Mouse (Mus musculus) bone marrow, adult 2 months (tissue): ENCODE results near the gene Ier2.
A peak's percentile ranks its signal among the peaks of the same experiment; 100 is the strongest.

Experiments
- CTCF ChIP-seq: fragments of 200-500 bp; IDR thresholded peaks from 2 replicates; pipeline ENCODE4 v1.5.1; 2011; ENCODE audit warnings: low read length, control low read depth; ENCODE audit not compliant: control insufficient read depth, insufficient read depth
- POLR2A ChIP-seq: fragments of 200-500 bp; IDR thresholded peaks from 2 replicates; pipeline ENCODE4 v1.6.1; 2011; ENCODE audit warnings: low read depth, mild to moderate bottlenecking, control low read depth, low read length, borderline replicate concordance; ENCODE audit not compliant: control insufficient read depth

GRCm38 (mm10) chr8:84614512-84615223 lies 48.0 kb downstream of the Ier2 start:
- no peak for TF ChIP-seq POLR2A
- TF ChIP-seq CTCF: peak; percentile 28; the same call in 1 of the 2 replicates
